Mouse (Mus musculus): ENCODE measurements around the gene Marc1. TPM values are rescaled to one million over a fixed set of nuclear protein-coding genes. Genes with fewer than 3 reads are reported as not detected.

Marc1 gene
- polyA plus RNA-seq, 1 experiment = 0.62 TPM

DNA sequence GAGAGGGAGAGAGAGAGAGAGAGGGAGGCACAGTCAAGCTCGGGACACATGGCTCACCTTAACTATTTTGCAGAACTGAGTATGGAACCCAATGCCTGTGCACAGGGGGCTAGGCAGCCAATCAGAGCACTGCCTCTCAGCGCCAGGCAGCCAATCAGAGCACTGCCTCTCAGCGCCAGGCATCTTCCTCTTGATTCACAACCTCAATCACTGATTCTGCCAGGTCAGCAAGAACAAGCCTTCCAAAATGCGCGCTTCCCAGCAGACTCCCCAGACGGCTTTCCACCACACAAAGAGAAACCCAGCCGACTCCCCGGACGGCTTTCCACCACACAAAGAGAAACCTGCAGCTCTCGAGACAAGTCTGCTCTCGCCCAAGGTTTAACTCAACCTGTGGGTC, 11.6 kb upstream of the Marc1 start:
- no peak for DNase-seq (ENCODE audit: low spot score)

DNA sequence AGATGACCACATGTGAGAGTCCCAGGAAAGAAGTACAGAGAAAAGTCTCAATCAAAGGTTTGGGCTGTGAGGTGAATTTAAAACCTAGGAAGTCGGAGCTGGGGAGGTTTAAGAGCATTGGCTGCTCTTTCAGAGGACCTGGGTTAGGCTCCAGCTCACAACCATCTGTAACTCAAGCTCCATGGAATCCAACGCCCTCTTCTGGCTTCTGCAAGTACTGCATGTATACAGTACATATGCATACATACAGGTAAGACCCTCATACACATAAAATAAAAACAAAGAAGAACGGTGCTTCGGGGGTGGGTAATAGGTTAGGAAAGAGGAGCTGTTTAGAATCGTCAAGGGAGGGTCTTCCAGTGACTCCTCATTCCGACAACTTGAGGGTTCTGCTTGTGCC, 6.7 kb upstream of the Marc1 start:
- DNase-seq (ENCODE audit: low spot score) = no peak

- DNase-seq (ENCODE audit: low spot score) = no peak
These were observed 670 bp upstream of the Marc1 start for GRCm38 (mm10) chr1:184811716-184812250.

- no peak for DNase-seq (ENCODE audit: low spot score)
These were observed 1.5 kb downstream of the Marc1 start for GRCm38 (mm10) chr1:184809578-184810001.

- DNase-seq (ENCODE audit: low spot score) = no peak
These were observed 2.6 kb downstream of the Marc1 start for GRCm38 (mm10) chr1:184808418-184809012.

DNA sequence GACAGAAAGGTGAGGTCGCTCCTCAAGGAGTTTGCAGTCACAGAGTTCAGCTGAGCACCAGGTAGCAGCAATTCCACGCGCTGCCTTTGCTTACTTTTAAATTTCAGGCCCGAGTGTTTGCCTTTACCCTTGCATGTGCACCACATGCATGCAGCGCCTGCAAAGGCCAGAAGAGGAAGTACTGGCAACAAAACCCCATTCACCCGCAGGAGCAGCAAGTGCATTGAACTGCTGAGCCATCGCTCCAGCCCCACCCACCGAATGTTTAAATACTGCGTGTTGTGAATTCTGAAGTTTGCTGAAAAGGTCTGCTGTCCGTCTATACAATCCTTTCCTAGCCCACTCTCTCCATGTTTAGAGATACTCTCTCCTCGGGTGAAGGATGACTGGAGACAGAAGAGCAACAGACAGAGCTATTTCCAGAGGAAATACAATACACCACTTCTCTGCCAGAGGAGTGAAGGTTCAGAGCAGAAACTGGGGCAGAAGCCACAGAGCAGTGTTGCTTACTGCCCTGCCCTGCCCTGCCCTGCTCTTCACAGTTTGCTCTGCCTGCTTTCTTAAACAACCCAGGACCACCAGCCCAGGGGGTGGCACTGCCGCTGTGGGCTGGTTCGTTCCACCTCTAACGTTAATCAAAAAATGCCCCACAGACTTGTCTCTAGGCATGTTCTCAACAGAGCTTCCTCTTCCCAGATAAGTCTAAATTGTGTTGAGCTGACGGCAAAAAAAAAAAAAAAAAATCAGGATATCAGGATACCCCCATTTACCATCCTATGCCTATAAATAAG, 3.3 kb downstream of the Marc1 start:
- no peak for DNase-seq (ENCODE audit: low spot score)

GRCm38 (mm10) chr1:184807123-184807522, 4.0 kb downstream of the Marc1 start:
- no peak for DNase-seq (ENCODE audit: low spot score)

- no peak for DNase-seq (ENCODE audit: low spot score)
These were observed 5.4 kb downstream of the Marc1 start for GRCm38 (mm10) chr1:184805749-184806148.

GRCm38 (mm10) chr1:184793163-184793876, 17.8 kb downstream of the Marc1 start:
- peak; percentile 29 for DNase-seq (ENCODE audit: low spot score)

- no peak for DNase-seq (ENCODE audit: low spot score)
These were observed 20.0 kb downstream of the Marc1 start for GRCm38 (mm10) chr1:184791109-184791508.

DNA sequence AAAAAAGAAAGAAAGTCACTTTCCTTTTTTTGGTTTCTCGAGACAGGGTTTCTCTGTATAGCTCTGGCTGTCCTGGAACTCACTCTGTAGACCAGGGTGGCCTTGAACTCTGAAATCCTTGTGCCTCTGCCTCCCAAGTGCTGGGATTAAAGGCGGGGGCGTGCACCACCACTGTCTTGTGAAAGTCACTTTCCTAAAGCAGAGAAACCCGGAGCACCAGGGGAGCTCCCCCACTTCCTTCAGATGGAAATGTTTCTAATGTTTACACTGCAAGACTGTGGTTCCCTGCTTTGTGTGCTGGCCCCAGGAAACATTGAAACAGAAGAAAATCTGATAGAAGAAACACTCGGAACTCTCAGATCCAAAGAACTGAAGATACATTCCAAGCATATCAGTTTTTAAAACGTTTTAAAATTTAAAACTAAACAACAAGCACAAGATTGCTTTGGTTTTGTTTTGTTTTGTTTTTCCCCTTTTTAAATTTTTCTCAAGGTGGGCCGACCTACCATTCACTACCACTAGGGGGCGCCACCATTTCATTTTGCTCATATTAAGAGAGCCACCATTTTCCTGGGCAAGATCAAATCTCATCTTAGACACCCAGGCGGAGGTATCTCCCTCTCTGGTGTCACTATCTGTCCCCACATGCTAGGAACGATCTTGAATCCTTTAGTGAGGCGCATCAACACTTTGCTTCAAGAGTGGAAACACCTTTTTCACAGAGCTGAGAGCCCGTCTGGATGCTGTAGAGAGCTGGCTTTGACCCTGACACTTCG, 24.5 kb downstream of the Marc1 start:
- no peak for DNase-seq (ENCODE audit: low spot score)

- no peak for DNase-seq (ENCODE audit: low spot score)
These were observed 27.5 kb downstream of the Marc1 start for GRCm38 (mm10) chr1:184783641-184784040.

DNA sequence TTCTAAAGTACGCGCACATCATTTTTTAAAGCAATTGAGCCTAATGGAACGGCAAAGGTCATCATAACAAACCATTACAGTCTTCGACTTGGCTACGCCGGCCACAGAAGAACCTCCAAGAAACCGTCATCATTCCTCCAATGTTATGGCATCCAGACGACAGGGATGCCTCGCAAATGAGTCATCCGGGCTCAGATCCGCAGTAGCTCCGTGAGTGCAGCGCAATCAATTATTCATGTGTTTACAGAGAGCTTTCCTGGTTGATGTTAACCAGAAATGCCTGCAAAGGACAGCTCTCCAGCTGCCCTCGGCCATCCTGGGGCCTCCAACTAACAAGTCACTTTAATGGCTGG, 29.0 kb downstream of the Marc1 start:
- DNase-seq (ENCODE audit: low spot score) = no peak

DNA sequence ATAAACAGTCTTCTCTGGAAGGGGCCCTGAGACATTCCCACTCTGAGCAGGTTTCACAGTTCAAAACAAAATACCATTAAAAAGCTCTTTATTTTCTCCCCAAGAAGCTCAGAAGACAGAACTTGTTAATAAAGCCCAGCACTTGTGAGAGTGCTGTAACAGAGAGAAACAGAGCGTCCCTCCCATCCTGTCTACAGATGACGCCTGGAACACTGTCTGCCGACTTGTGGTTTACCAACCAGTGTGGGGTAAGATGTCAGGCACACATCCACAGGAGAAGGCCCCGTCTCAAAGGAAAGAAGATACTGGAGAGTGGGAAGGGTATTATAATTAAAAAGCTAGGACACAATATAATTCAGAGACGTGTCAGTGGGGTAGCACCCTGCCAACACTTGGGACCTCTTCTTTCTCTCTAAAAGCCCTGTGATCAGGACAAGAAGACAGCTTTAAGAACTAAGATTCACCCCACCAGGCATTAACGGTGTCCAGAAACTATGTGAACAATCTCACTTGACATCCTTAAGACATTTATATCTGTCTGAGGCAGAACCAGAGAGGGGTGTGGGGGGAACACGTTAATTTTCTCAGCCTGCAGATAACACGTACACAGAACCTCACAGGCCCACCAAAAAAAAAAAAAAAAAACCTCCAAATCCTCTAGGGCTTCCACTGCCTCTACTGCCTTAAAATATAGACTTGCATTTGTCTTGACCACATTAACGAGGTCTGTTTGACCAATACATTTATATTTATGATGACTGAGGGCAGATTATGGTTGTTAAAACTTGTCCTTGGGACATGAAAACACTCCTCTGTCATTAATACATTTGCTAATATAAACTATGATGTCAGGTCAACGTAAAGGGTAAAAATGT, 29.6 kb downstream of the Marc1 start:
- no peak for DNase-seq (ENCODE audit: low spot score)

DNA sequence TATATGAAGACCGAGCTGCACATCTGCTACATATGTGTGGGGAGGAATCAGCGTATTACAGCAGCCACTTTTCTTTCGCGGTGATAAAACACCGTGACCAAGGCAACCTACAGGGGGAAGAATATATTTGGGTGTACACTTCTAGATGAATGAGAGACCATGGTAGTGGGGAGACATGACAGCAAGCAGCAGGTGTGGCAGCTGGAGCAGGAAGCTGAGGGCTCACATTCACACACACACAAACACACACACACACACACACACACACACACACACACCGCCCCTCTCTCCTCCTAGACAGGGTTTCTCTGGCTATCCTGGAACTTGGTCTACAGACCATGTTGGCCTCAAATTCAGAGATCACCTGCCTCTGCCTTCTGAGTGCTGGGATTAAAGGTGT, 33.0 kb downstream of the Marc1 start:
- DNase-seq (ENCODE audit: low spot score) = no peak

- DNase-seq (ENCODE audit: low spot score) = no peak
These were observed 33.9 kb downstream of the Marc1 start for GRCm38 (mm10) chr1:184777061-184777795.

GRCm38 (mm10) chr1:184775289-184775688, 35.8 kb downstream of the Marc1 start:
- no peak for DNase-seq (ENCODE audit: low spot score)

DNA sequence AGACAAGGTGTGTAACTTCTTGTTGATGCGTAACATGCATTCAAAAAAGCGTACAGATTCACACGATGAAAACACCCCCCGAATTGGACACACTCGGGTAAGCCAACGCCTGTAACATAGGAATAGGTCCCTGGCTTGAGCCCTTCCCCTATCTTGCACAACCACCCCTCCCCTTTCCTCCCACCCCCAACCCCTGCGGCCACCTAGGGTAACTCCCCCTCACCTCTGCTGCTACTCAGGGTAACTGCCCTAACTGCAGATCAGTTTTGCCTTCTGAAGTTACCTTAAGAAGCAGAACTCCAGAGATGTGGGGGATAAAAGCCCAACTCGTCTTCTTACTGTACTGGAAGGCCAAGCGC, 39.2 kb downstream of the Marc1 start:
- DNase-seq (ENCODE audit: low spot score) = no peak

DNA sequence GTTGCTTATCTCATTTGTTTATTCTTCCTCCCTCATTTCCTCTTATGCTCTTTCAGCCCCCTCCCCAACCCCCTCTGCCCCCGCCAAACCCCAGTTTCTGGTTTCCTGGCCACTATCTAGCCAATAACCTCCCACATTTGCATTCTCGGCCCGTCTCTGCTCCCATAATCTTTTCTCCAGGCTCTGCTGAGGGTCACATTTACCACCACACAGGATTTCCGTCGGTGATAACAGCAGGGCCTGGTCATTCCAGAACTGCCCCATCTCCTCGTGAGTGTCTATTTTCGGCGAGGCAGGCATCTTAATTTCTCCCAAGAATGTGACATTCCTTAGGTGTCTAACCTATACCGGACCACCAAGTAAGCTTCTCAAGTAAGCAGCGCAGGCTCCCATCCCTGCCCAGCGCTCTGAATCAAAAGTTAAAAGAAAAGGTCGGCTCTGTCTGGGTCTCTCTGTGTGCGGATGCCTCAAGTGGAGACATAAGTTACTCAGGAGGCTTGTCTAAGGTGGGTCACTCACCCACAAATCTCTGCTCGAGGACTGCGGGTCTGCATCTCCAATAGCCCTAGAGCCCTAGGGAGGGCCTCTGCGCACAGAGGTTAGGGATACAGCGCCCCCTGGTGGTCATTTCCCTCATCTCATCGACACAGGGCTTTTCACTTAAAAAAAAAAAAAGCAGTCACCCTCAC, 39.8 kb downstream of the Marc1 start:
- peak; percentile 58 for DNase-seq (ENCODE audit: low spot score)

- DNase-seq (ENCODE audit: low spot score) = no peak
These were observed 47.2 kb downstream of the Marc1 start for GRCm38 (mm10) chr1:184763866-184764265.
